Mouse (Mus musculus) midbrain, postnatal 0 days (tissue): ENCODE results near the gene Ssbp3. TPM values are rescaled to one million over a fixed set of nuclear protein-coding genes. Genes with fewer than 3 reads are reported as not detected.

Experiments used
- ATAC-seq: fragments of 200-750 bp; cut with Nextera tagmentation; 2 replicates; pipeline ENCODE4 v1.8.0; 2017; ENCODE audit warnings: moderate number of reproducible peaks, mild to moderate bottlenecking, moderate TSS enrichment, moderate library complexity; ENCODE audit not compliant: low FRiP score
- DNase-seq: peaks from one replicate; pipeline ENCODE4 v3.0.0-alpha.2; 2015; ENCODE audit warnings: low spot score
- H3K27ac ChIP-seq: fragments of 300-500 bp; sonication (generic); 2 replicates; pipeline ENCODE4 v1.5.1; 2014; ENCODE audit warnings: low read depth, mild to moderate bottlenecking, low read length, mixed read lengths
- H3K27me3 ChIP-seq: fragments of 300-500 bp; sonication (generic); 2 replicates; pipeline ENCODE4 v1.6.1; 2014; ENCODE audit warnings: low read length, control low read depth, mixed read lengths; ENCODE audit not compliant: insufficient read depth
- H3K36me3 ChIP-seq: fragments of 300-500 bp; sonication (generic); 2 replicates; pipeline ENCODE4 v1.6.1; 2014; ENCODE audit warnings: low read length, control low read depth, mixed read lengths; ENCODE audit not compliant: insufficient read depth
- H3K4me1 ChIP-seq: fragments of 300-500 bp; sonication (generic); 2 replicates; pipeline ENCODE4 v1.6.1; 2014; ENCODE audit warnings: mild to moderate bottlenecking, control low read depth, antibody characterized with exemption, low read length, mixed read lengths; ENCODE audit not compliant: insufficient read depth
- H3K4me2 ChIP-seq: fragments of 300-500 bp; sonication (generic); 2 replicates; pipeline ENCODE4 v1.6.1; 2014; ENCODE audit warnings: low read depth, mild to moderate bottlenecking, low read length, mixed read lengths; ENCODE audit not compliant: poor library complexity, severe bottlenecking
- H3K4me3 ChIP-seq: fragments of 300-500 bp; sonication (generic); 2 replicates; pipeline ENCODE4 v1.5.1; 2014; ENCODE audit warnings: low read depth, mild to moderate bottlenecking, low read length, moderate library complexity
- H3K9ac ChIP-seq: fragments of 300-500 bp; sonication (generic); replicated peaks from 2 replicates; pipeline ENCODE4 v1.6.1; 2014; ENCODE audit warnings: mild to moderate bottlenecking, low read length, moderate library complexity, mixed read lengths; ENCODE audit not compliant: poor library complexity, severe bottlenecking
- H3K9me3 ChIP-seq: fragments of 300-500 bp; sonication (generic); 2 replicates; pipeline ENCODE4 v1.6.1; 2016; ENCODE audit warnings: low read length, control low read depth
- CTCF ChIP-seq: IDR thresholded peaks from 2 replicates; pipeline ENCODE4 v1.5.1; 2016; ENCODE audit warnings: antibody characterized with exemption, mild to moderate bottlenecking
- WGBS: fragments of 180-500 bp; shearing (Covaris S2); extraction: QIAGEN DNeasy Blood & Tissue Kit; methylation state at CpG from one replicate; pipeline ENCODE4 v1.1.7; 2014; 5-methylcytosine and 5-hydroxymethylcytosine counted together
- polyA plus RNA-seq: library from polyadenylated mRNA; unstranded; fragments of >200 nt; fragmentation: Nextera tagmentation; extraction: Ambion mirVana; gene quantifications from 2 replicates; pipeline ENCODE4 v1.2.1, GENCODE M21; 2015
- total RNA-seq: library from RNA; depleted of rRNA; stranded (reverse); fragments of >200 nt; gene quantifications from 2 replicates; pipeline ENCODE4 v1.2.3, GENCODE M21; 2014

Gene Ssbp3
- total and polyA plus RNA-seq, 2 experiments from 2014 or later: 126 to 172 TPM

GRCm38 (mm10) chr4:106959506-106960302 is 49.2 kb downstream of the Ssbp3 start:
- WGBS: 65% methylated on average over 12 of the region's 12 CpGs
- H3K27ac ChIP-seq: peak overlapping the region; percentile 18; the same call in 1 of the 2 replicates
- H3K36me3 ChIP-seq: no peaks in the 10 kb centered on the region
- peaks cover 25% of the 10 kb centered on the region for H3K4me1 ChIP-seq
- no peak overlapping the region for H3K4me2 ChIP-seq
- DNase-seq (peak; percentile 51), ATAC-seq (no peak)
- no peaks in the 10 kb centered on the region for H3K9me3 ChIP-seq
- H3K27me3 ChIP-seq: no peaks in the 10 kb centered on the region
- no peak overlapping the region for H3K4me3 ChIP-seq
- TF ChIP-seq CTCF: no peak
- no peak overlapping the region for H3K9ac ChIP-seq

- Histone ChIP-seq H3K9me3 (no peaks in the 10 kb centered on the region), H3K27ac (no peak overlapping the region), H3K36me3 (no peaks in the 10 kb centered on the region), H3K4me3 (no peak overlapping the region), H3K27me3 (no peaks in the 10 kb centered on the region), H3K4me1 (peaks cover 18% of the 10 kb centered on the region), H3K4me2 (no peak overlapping the region), H3K9ac (no peak overlapping the region)
- TF ChIP-seq CTCF: no peak
- ATAC-seq: no peak
- DNase-seq: no peak
- 95% methylated on average over 2 of the region's 2 CpGs for WGBS
Observed at GRCm38 (mm10) chr4:106960476-106960875, 50.0 kb downstream of the Ssbp3 start.

GRCm38 (mm10) chr4:106961321-106961720 is 50.8 kb downstream of the Ssbp3 start:
- DNase-seq (no peak), ATAC-seq (no peak)
- no peaks in the 10 kb centered on the region for H3K9me3 ChIP-seq
- peaks cover 10% of the 10 kb centered on the region; the same call in 1 of the 2 replicates for H3K4me1 ChIP-seq
- no peaks in the 10 kb centered on the region for H3K36me3 ChIP-seq
- no peak overlapping the region for H3K4me3 ChIP-seq
- no peak overlapping the region for H3K9ac ChIP-seq
- WGBS: 97% methylated on average over 1 of the region's 1 CpGs
- H3K27ac ChIP-seq: no peak overlapping the region
- H3K27me3 ChIP-seq: no peaks in the 10 kb centered on the region
- no peak for TF ChIP-seq CTCF
- H3K4me2 ChIP-seq: no peak overlapping the region

- peaks cover 5% of the 10 kb centered on the region; the same call in 1 of the 2 replicates for H3K4me1 ChIP-seq
- H3K9ac ChIP-seq: no peak overlapping the region
- no peaks in the 10 kb centered on the region for H3K36me3 ChIP-seq
- H3K4me2 ChIP-seq: no peak overlapping the region
- DNase-seq (no peak), ATAC-seq (0 out of 2 replicates have a peak, but pooled peaks have one; percentile 34)
- no peak overlapping the region for H3K4me3 ChIP-seq
- H3K27me3 ChIP-seq: no peaks in the 10 kb centered on the region
- 72% methylated on average over 9 of the region's 9 CpGs for WGBS
- no peaks in the 10 kb centered on the region for H3K9me3 ChIP-seq
- H3K27ac ChIP-seq: no peak overlapping the region
- TF ChIP-seq CTCF: no peak
Observed at GRCm38 (mm10) chr4:106964356-106964755, 53.9 kb downstream of the Ssbp3 start.

GRCm38 (mm10) chr4:106964996-106965395 is 54.5 kb downstream of the Ssbp3 start:
- Histone ChIP-seq H3K9ac (no peak overlapping the region), H3K4me1 (peaks cover 5% of the 10 kb centered on the region; the same call in 1 of the 2 replicates), H3K4me3 (no peak overlapping the region), H3K9me3 (no peaks in the 10 kb centered on the region), H3K27me3 (no peaks in the 10 kb centered on the region), H3K36me3 (no peaks in the 10 kb centered on the region), H3K27ac (no peak overlapping the region), H3K4me2 (no peak overlapping the region)
- WGBS: 83% methylated on average over 10 of the region's 10 CpGs
- no peak for TF ChIP-seq CTCF
- ATAC-seq (no peak), DNase-seq (no peak)

GRCm38 (mm10) chr4:106966443-106966842 is 55.9 kb downstream of the Ssbp3 start:
- Histone ChIP-seq H3K9me3 (no peaks in the 10 kb centered on the region), H3K9ac (no peak overlapping the region), H3K4me2 (no peak overlapping the region), H3K4me3 (no peak overlapping the region), H3K27ac (no peak overlapping the region), H3K27me3 (no peaks in the 10 kb centered on the region), H3K36me3 (no peaks in the 10 kb centered on the region), H3K4me1 (peaks cover 5% of the 10 kb centered on the region; the same call in 1 of the 2 replicates)
- ATAC-seq (no peak), DNase-seq (no peak)
- WGBS: 78% methylated on average over 3 of the region's 3 CpGs
- no peak for TF ChIP-seq CTCF
